Mouse (Mus musculus): ENCODE results near the gene Ttc21b. TPM values are rescaled to one million over a fixed set of nuclear protein-coding genes. Genes with fewer than 3 reads are reported as not detected.
A peak's percentile ranks its signal among the peaks of the same experiment; 100 is the strongest.
"Not testable (repeated sequence)": the region's sequence is repeated elsewhere in the genome, so short reads cannot be mapped to it uniquely, and the experiment has no call there.

Ttc21b gene
- polyA plus RNA-seq, 1 experiment from 2014 or later = 19.2 TPM

- DNase-seq (ENCODE audit: low read depth, low spot score) (no peak), ATAC-seq (no peak)
- in situ Hi-C loops (cut with MboI; ENCODE audit: low pct_unique_long_range_greater_than_20kb) = no loop called here
- H3K27me3 ChIP-seq = no peaks in the 10 kb centered on the region
- ChIA-PET POLR2A (no interaction called here), CTCF (interaction anchor here (0.7 kb wide), 1 partner anchor 9 kb away, joined by 4 read pairs; no protein-coding TSS in a partner anchor)
- TF ChIP-seq CTCF (IDR thresholded peaks at IDR 0.05) = no peak
Measured at GRCm38 (mm10) chr2:66191691-66192100, 64.7 kb downstream of the Ttc21b start.

GRCm38 (mm10) chr2:66190157-66190556, 66.3 kb downstream of the Ttc21b start:
- ChIA-PET POLR2A (no interaction called here), CTCF (interaction anchor here (0.7 to 1.0 kb wide), 2 partner anchors 57 to 275 kb away, joined by 3 read pairs; no protein-coding TSS in a partner anchor)
- no peaks in the 10 kb centered on the region for H3K27me3 ChIP-seq
- ATAC-seq = no peak
- TF ChIP-seq CTCF (IDR thresholded peaks at IDR 0.05) = no peak
- no peak for DNase-seq (ENCODE audit: low read depth, low spot score)
- in situ Hi-C loops (cut with MboI; ENCODE audit: low pct_unique_long_range_greater_than_20kb) = no loop called here

- DNase-seq (ENCODE audit: low read depth, low spot score); POLR2A ChIA-PET; H3K27me3 ChIP-seq; CTCF ChIA-PET; ATAC-seq; in situ Hi-C loops (cut with MboI; ENCODE audit: low pct_unique_long_range_greater_than_20kb): not testable (repeated sequence)
Measured at GRCm38 (mm10) chr2:66189197-66189596, 67.2 kb downstream of the Ttc21b start.

GRCm38 (mm10) chr2:66187520-66187919, 68.9 kb downstream of the Ttc21b start:
- no peak for DNase-seq (ENCODE audit: low read depth, low spot score)
- ATAC-seq = no peak
- ChIA-PET CTCF (interaction anchor here (2.0 kb wide), 1 partner anchor 9 kb away, joined by 4 read pairs; no protein-coding TSS in a partner anchor), POLR2A (no interaction called here)
- in situ Hi-C loops (cut with MboI; ENCODE audit: low pct_unique_long_range_greater_than_20kb) = no loop called here
- TF ChIP-seq CTCF (IDR thresholded peaks at IDR 0.05) = no peak
- H3K27me3 ChIP-seq = no peaks in the 10 kb centered on the region

GRCm38 (mm10) chr2:66184431-66185164, 71.8 kb downstream of the Ttc21b start:
- ChIA-PET CTCF (interaction anchor here (0.6 kb wide), 1 partner anchor 14 kb away, joined by 4 read pairs; no protein-coding TSS in a partner anchor), POLR2A (no interaction called here)
- H3K27me3 ChIP-seq = no peaks in the 10 kb centered on the region
- ATAC-seq = no peak
- in situ Hi-C loops (cut with MboI; ENCODE audit: low pct_unique_long_range_greater_than_20kb) = no loop called here
- DNase-seq (ENCODE audit: low read depth, low spot score) = no peak
- peak; percentile 51 for TF ChIP-seq CTCF (IDR thresholded peaks at IDR 0.05)

GRCm38 (mm10) chr2:66180293-66180692, 76.1 kb downstream of the Ttc21b start:
- H3K27me3 ChIP-seq = no peaks in the 10 kb centered on the region
- ChIA-PET POLR2A (no interaction called here), CTCF (no interaction called here)
- ATAC-seq (peak; percentile 74), DNase-seq (ENCODE audit: low read depth, low spot score) (peak; percentile 15)
- in situ Hi-C loops (cut with MboI; ENCODE audit: low pct_unique_long_range_greater_than_20kb) = no loop called here
- no peak for TF ChIP-seq CTCF (IDR thresholded peaks at IDR 0.05)

- ATAC-seq = no peak
- no peaks in the 10 kb centered on the region for H3K27me3 ChIP-seq
- ChIA-PET CTCF (no interaction called here), POLR2A (no interaction called here)
- no peak for TF ChIP-seq CTCF (IDR thresholded peaks at IDR 0.05)
- in situ Hi-C loops (cut with MboI; ENCODE audit: low pct_unique_long_range_greater_than_20kb) = no loop called here
- no peak for DNase-seq (ENCODE audit: low read depth, low spot score)
Measured at GRCm38 (mm10) chr2:66179782-66180181, 76.6 kb downstream of the Ttc21b start.

GRCm38 (mm10) chr2:66178848-66179215, 77.6 kb downstream of the Ttc21b start:
- POLR2A ChIA-PET = no interaction called here
- CTCF ChIA-PET = interaction anchor here (1.0 kb wide), 1 partner anchor 44 kb away, joined by 3 read pairs; no protein-coding TSS in a partner anchor
- no peak for DNase-seq (ENCODE audit: low read depth, low spot score)
- no peaks in the 10 kb centered on the region for H3K27me3 ChIP-seq
- ATAC-seq = no peak
- TF ChIP-seq CTCF (IDR thresholded peaks at IDR 0.05) = no peak
- in situ Hi-C loops (cut with MboI; ENCODE audit: low pct_unique_long_range_greater_than_20kb) = no loop called here

GRCm38 (mm10) chr2:66177886-66178847, 78.2 kb downstream of the Ttc21b start:
- H3K27me3 ChIP-seq = no peaks in the 10 kb centered on the region
- ATAC-seq = no peak
- ChIA-PET POLR2A (no interaction called here), CTCF (interaction anchor here (1.0 kb wide), 1 partner anchor 44 kb away, joined by 3 read pairs; no protein-coding TSS in a partner anchor)
- TF ChIP-seq CTCF (IDR thresholded peaks at IDR 0.05) = no peak
- DNase-seq (ENCODE audit: low read depth, low spot score) = no peak
- in situ Hi-C loops (cut with MboI; ENCODE audit: low pct_unique_long_range_greater_than_20kb) = no loop called here

GRCm38 (mm10) chr2:66177017-66177416, 79.4 kb downstream of the Ttc21b start:
- no peak for TF ChIP-seq CTCF (IDR thresholded peaks at IDR 0.05)
- ChIA-PET CTCF (no interaction called here), POLR2A (no interaction called here)
- H3K27me3 ChIP-seq = no peaks in the 10 kb centered on the region
- no peak for ATAC-seq
- no peak for DNase-seq (ENCODE audit: low read depth, low spot score)
- in situ Hi-C loops (cut with MboI; ENCODE audit: low pct_unique_long_range_greater_than_20kb) = no loop called here

- DNase-seq (ENCODE audit: low read depth, low spot score) (no peak), ATAC-seq (no peak)
- TF ChIP-seq CTCF (IDR thresholded peaks at IDR 0.05) = no peak
- in situ Hi-C loops (cut with MboI; ENCODE audit: low pct_unique_long_range_greater_than_20kb) = no loop called here
- no peaks in the 10 kb centered on the region for H3K27me3 ChIP-seq
- ChIA-PET POLR2A (no interaction called here), CTCF (interaction anchor here (0.8 kb wide), 1 partner anchor 75 kb away, joined by 3 read pairs; no protein-coding TSS in a partner anchor)
Measured at GRCm38 (mm10) chr2:66173134-66173533, 83.3 kb downstream of the Ttc21b start.
